Comparison of ENCODE assay signal across 16 mouse cellular contexts in genomic region chr4:129862357-129862756, GRCm38 (mm10).
"Had no signal": no experiment of that assay in that cellular context is flagged by ENCODE, and none has a peak within 500 bp of the region (broad histone marks: within the 10 kb centered on the region; RNA-seq: fewer than 3 reads in every experiment).

No protein-coding gene starts in this region.

- H3K27me3 ChIP-seq: neural tube, embryonic 13.5 days; neural tube, embryonic 15.5 days; stomach, embryonic 15.5 days had no signal

- H3K4me3 ChIP-seq: neural tube, embryonic 13.5 days; neural tube, embryonic 15.5 days; stomach, embryonic 15.5 days had no signal

- H3K4me1 ChIP-seq: neural tube, embryonic 13.5 days; neural tube, embryonic 15.5 days; stomach, embryonic 15.5 days had no signal

- H3K4me2 ChIP-seq: neural tube, embryonic 13.5 days; neural tube, embryonic 15.5 days; stomach, embryonic 15.5 days had no signal

- DNase-seq: retina, postnatal 1 day; right cerebral cortex, adult 18-20 months; right cerebral cortex, postnatal 14 days; right cerebral cortex, postnatal 25 days; right cerebral cortex, postnatal 4 days; spleen, adult 18-20 months; thymus, adult 18-20 months; thymus, adult 2 months; thymus, postnatal 14 days; thymus, postnatal 25 days; thymus, postnatal 36 days; thymus, postnatal 4 days had no signal

- H3K36me3 ChIP-seq: neural tube, embryonic 13.5 days; neural tube, embryonic 15.5 days; stomach, embryonic 15.5 days had no signal

- H3K9me3 ChIP-seq: neural tube, embryonic 13.5 days; neural tube, embryonic 15.5 days; stomach, embryonic 15.5 days had no signal

- H3K27ac ChIP-seq: neural tube, embryonic 13.5 days; neural tube, embryonic 15.5 days; stomach, embryonic 15.5 days; stomach, postnatal 0 days had no signal

- H3K9ac ChIP-seq: neural tube, embryonic 13.5 days; neural tube, embryonic 15.5 days; stomach, embryonic 15.5 days had no signal
